Mouse (Mus musculus): ENCODE results near the gene Gale. TPM values are rescaled to one million over a fixed set of nuclear protein-coding genes. Genes with fewer than 3 reads are reported as not detected.

The Gale gene
- total and polyA plus RNA-seq, 2 experiments from 2014 or later = 32.1 to 34.4 TPM

- Histone ChIP-seq H3K27ac (ENCODE audit: low read depth, low read length) (no peak overlapping the region), H3K4me3 (ENCODE audit: low read depth, low read length) (no peak overlapping the region), H3K4me1 (ENCODE audit: insufficient read depth) (peaks cover 6% of the 10 kb centered on the region; the same call in 1 of the 2 replicates), H3K27me3 (ENCODE audit: insufficient read depth, low read length) (no peaks in the 10 kb centered on the region), H3K4me2 (ENCODE audit: low read depth) (no peak overlapping the region), H3K9ac (no peak overlapping the region), H3K36me3 (ENCODE audit: insufficient read depth) (peaks cover 49% of the 10 kb centered on the region), H3K9me3 (ENCODE audit: low read length) (no peaks in the 10 kb centered on the region)
- ATAC-seq (no peak), DNase-seq (no peak)
- no peak for TF ChIP-seq CTCF (IDR thresholded peaks at IDR 0.05; ENCODE audit: low read depth)
- WGBS = 85% methylated on average over 7 of the region's 7 CpGs
Observed at GRCm38 (mm10) chr4:135962198-135962597, 1.3 kb upstream of the Gale start.

GRCm38 (mm10) chr4:135962946-135963345 is 581 bp upstream of the Gale start:
- DNase-seq = no peak
- Histone ChIP-seq H3K9me3 (ENCODE audit: low read length) (no peaks in the 10 kb centered on the region), H3K4me3 (ENCODE audit: low read depth, low read length) (peak overlapping the region; percentile 69), H3K27me3 (ENCODE audit: insufficient read depth, low read length) (no peaks in the 10 kb centered on the region), H3K36me3 (ENCODE audit: insufficient read depth) (peaks cover 57% of the 10 kb centered on the region), H3K4me2 (ENCODE audit: low read depth) (peak overlapping the region; percentile 92), H3K27ac (ENCODE audit: low read depth, low read length) (peak overlapping the region; percentile 89), H3K9ac (peak overlapping the region; percentile 84), H3K4me1 (ENCODE audit: insufficient read depth) (peaks cover 6% of the 10 kb centered on the region; the same call in 1 of the 2 replicates)
- 9% methylated on average over 15 of the region's 15 CpGs for WGBS
- peak; percentile 16 for ATAC-seq
- no peak for TF ChIP-seq CTCF (IDR thresholded peaks at IDR 0.05; ENCODE audit: low read depth)

GRCm38 (mm10) chr4:135964426-135964825 is 899 bp downstream of the Gale start:
- Histone ChIP-seq H3K27ac (ENCODE audit: low read depth, low read length) (no peak overlapping the region; the same call in 1 of the 2 replicates), H3K9ac (peak overlapping the region; percentile 84), H3K9me3 (ENCODE audit: low read length) (no peaks in the 10 kb centered on the region), H3K36me3 (ENCODE audit: insufficient read depth) (peaks cover 57% of the 10 kb centered on the region), H3K4me1 (ENCODE audit: insufficient read depth) (peaks cover 6% of the 10 kb centered on the region; the same call in 1 of the 2 replicates), H3K27me3 (ENCODE audit: insufficient read depth, low read length) (no peaks in the 10 kb centered on the region), H3K4me3 (ENCODE audit: low read depth, low read length) (peak overlapping the region; percentile 69), H3K4me2 (ENCODE audit: low read depth) (peak overlapping the region; percentile 92)
- 3% methylated on average over 12 of the region's 12 CpGs for WGBS
- ATAC-seq (no peak), DNase-seq (peak; percentile 34)
- TF ChIP-seq CTCF (IDR thresholded peaks at IDR 0.05; ENCODE audit: low read depth) = no peak

GRCm38 (mm10) chr4:135965113-135965512 is 1.6 kb downstream of the Gale start:
- no peak for TF ChIP-seq CTCF (IDR thresholded peaks at IDR 0.05; ENCODE audit: low read depth)
- H3K4me2 ChIP-seq (ENCODE audit: low read depth) = no peak overlapping the region
- no peak for ATAC-seq
- H3K9me3 ChIP-seq (ENCODE audit: low read length) = no peaks in the 10 kb centered on the region
- H3K27ac ChIP-seq (ENCODE audit: low read depth, low read length) = no peak overlapping the region
- 84% methylated on average over 9 of the region's 9 CpGs for WGBS
- no peak overlapping the region for H3K9ac ChIP-seq
- no peak for DNase-seq
- H3K4me3 ChIP-seq (ENCODE audit: low read depth, low read length) = no peak overlapping the region
- H3K36me3 ChIP-seq (ENCODE audit: insufficient read depth) = peaks cover 57% of the 10 kb centered on the region
- peaks cover 6% of the 10 kb centered on the region; the same call in 1 of the 2 replicates for H3K4me1 ChIP-seq (ENCODE audit: insufficient read depth)
- H3K27me3 ChIP-seq (ENCODE audit: insufficient read depth, low read length) = no peaks in the 10 kb centered on the region

GRCm38 (mm10) chr4:135966283-135966682 is 2.8 kb downstream of the Gale start:
- no peak for DNase-seq
- H3K36me3 ChIP-seq (ENCODE audit: insufficient read depth) = peaks cover 56% of the 10 kb centered on the region
- peaks cover 11% of the 10 kb centered on the region; the same call in 1 of the 2 replicates for H3K4me1 ChIP-seq (ENCODE audit: insufficient read depth)
- no peak overlapping the region for H3K27ac ChIP-seq (ENCODE audit: low read depth, low read length)
- H3K4me3 ChIP-seq (ENCODE audit: low read depth, low read length) = no peak overlapping the region
- H3K4me2 ChIP-seq (ENCODE audit: low read depth) = no peak overlapping the region
- ATAC-seq = no peak
- no peaks in the 10 kb centered on the region for H3K27me3 ChIP-seq (ENCODE audit: insufficient read depth, low read length)
- TF ChIP-seq CTCF (IDR thresholded peaks at IDR 0.05; ENCODE audit: low read depth) = no peak
- no peak overlapping the region for H3K9ac ChIP-seq
- no peaks in the 10 kb centered on the region for H3K9me3 ChIP-seq (ENCODE audit: low read length)
- 92% methylated on average over 16 of the region's 16 CpGs for WGBS

GRCm38 (mm10) chr4:135967086-135967760 is 3.7 kb downstream of the Gale start:
- DNase-seq = no peak
- peaks cover 15% of the 10 kb centered on the region; the same call in 1 of the 2 replicates for H3K4me1 ChIP-seq (ENCODE audit: insufficient read depth)
- H3K9ac ChIP-seq = no peak overlapping the region
- peaks cover 48% of the 10 kb centered on the region for H3K36me3 ChIP-seq (ENCODE audit: insufficient read depth)
- H3K27me3 ChIP-seq (ENCODE audit: insufficient read depth, low read length) = no peaks in the 10 kb centered on the region
- H3K9me3 ChIP-seq (ENCODE audit: low read length) = no peaks in the 10 kb centered on the region
- no peak overlapping the region for H3K4me2 ChIP-seq (ENCODE audit: low read depth)
- no peak overlapping the region for H3K27ac ChIP-seq (ENCODE audit: low read depth, low read length)
- ATAC-seq = no peak
- H3K4me3 ChIP-seq (ENCODE audit: low read depth, low read length) = no peak overlapping the region
- no peak for TF ChIP-seq CTCF (IDR thresholded peaks at IDR 0.05; ENCODE audit: low read depth)
- WGBS = 90% methylated on average over 18 of the region's 18 CpGs

GRCm38 (mm10) chr4:135968271-135968869 is 4.8 kb downstream of the Gale start:
- Histone ChIP-seq H3K4me1 (ENCODE audit: insufficient read depth) (peaks cover 15% of the 10 kb centered on the region; the same call in 1 of the 2 replicates), H3K9ac (no peak overlapping the region), H3K4me2 (ENCODE audit: low read depth) (no peak overlapping the region), H3K9me3 (ENCODE audit: low read length) (no peaks in the 10 kb centered on the region), H3K36me3 (ENCODE audit: insufficient read depth) (peaks cover 47% of the 10 kb centered on the region), H3K27me3 (ENCODE audit: insufficient read depth, low read length) (no peaks in the 10 kb centered on the region), H3K27ac (ENCODE audit: low read depth, low read length) (no peak overlapping the region), H3K4me3 (ENCODE audit: low read depth, low read length) (no peak overlapping the region)
- 81% methylated on average over 19 of the region's 19 CpGs for WGBS
- DNase-seq = no peak
- ATAC-seq = no peak
- TF ChIP-seq CTCF (IDR thresholded peaks at IDR 0.05; ENCODE audit: low read depth) = no peak

Data from forebrain, postnatal 0 days (tissue).